Mouse (Mus musculus) heart, embryonic 15.5 days (tissue): ENCODE results near the gene 1700028P14Rik. TPM values are rescaled to one million over a fixed set of nuclear protein-coding genes. Genes with fewer than 3 reads are reported as not detected.

Experiments
- ATAC-seq: fragments of 200-750 bp; cut with Nextera tagmentation; replicated peaks from 2 replicates; pipeline ENCODE4 v1.8.0; 2017; ENCODE audit warnings: low read depth, moderate TSS enrichment; ENCODE audit not compliant: insufficient number of reproducible peaks, insufficient read depth, low FRiP score
- H3K27ac ChIP-seq: fragments of 300-500 bp; sonication (generic); 2 replicates; pipeline ENCODE4 v1.5.1; 2015; ENCODE audit warnings: mild to moderate bottlenecking, inconsistent platforms
- H3K27me3 ChIP-seq: fragments of 300-500 bp; sonication (generic); 2 replicates; pipeline ENCODE4 v1.6.1; 2015; ENCODE audit warnings: inconsistent platforms
- H3K36me3 ChIP-seq: fragments of 300-500 bp; sonication (generic); 2 replicates; pipeline ENCODE4 v1.6.1; 2015; ENCODE audit warnings: mild to moderate bottlenecking, inconsistent platforms
- H3K4me1 ChIP-seq: fragments of 300-500 bp; sonication (generic); replicated peaks from 2 replicates; pipeline ENCODE4 v1.6.1; 2015; ENCODE audit warnings: inconsistent platforms
- H3K4me2 ChIP-seq: fragments of 300-500 bp; sonication (generic); 2 replicates; pipeline ENCODE4 v1.6.1; 2015; ENCODE audit warnings: inconsistent platforms, mild to moderate bottlenecking, moderate library complexity
- H3K4me3 ChIP-seq: fragments of 300-500 bp; sonication (generic); 2 replicates; pipeline ENCODE4 v1.5.1; 2015; ENCODE audit warnings: mild to moderate bottlenecking, inconsistent platforms
- H3K9ac ChIP-seq: fragments of 300-500 bp; sonication (generic); 2 replicates; pipeline ENCODE4 v1.6.1; 2015; ENCODE audit warnings: mild to moderate bottlenecking, inconsistent platforms
- H3K9me3 ChIP-seq: fragments of 300-500 bp; sonication (generic); replicated peaks from 2 replicates; pipeline ENCODE4 v1.6.1; 2016; ENCODE audit warnings: inconsistent platforms
- WGBS: fragments of 180-500 bp; shearing (Covaris S2); methylation state at CpG from one replicate; pipeline ENCODE4 v1.1.7; 2015; ENCODE audit warnings: mixed read lengths; 5-methylcytosine and 5-hydroxymethylcytosine counted together
- polyA plus RNA-seq: library from polyadenylated mRNA; unstranded; fragments of >200 nt; fragmentation: Nextera tagmentation; extraction: Ambion mirVana; gene quantifications from 2 replicates; pipeline ENCODE4 v1.2.1, GENCODE M21; 2015

Gene 1700028P14Rik
- polyA plus RNA-seq, 1 experiment from 2014 or later: not detected

DNA sequence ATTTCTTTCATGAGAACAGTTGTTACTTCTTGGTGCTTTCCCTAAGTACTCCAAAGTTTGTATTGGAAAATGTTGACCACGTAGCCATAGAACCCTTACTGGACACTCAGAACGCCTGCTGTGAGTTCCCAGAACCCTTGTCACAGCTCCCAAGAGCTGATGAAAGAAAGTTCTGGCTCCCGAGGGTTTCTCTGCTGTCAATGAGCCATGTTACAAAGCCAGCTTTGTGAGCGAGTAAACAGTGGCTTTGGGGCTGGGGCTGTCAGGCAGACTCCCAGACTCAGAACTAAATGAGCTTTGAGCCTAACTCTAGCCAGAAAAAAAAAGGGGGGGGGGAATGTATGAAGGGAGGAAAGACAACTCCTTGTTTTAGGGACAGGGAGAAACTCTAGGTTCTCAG, 120.7 kb downstream of the 1700028P14Rik start:
- Histone ChIP-seq H3K4me3 (no peak overlapping the region), H3K36me3 (no peaks in the 10 kb centered on the region), H3K4me2 (no peak overlapping the region), H3K9ac (no peak overlapping the region), H3K27me3 (no peaks in the 10 kb centered on the region), H3K9me3 (no peaks in the 10 kb centered on the region), H3K4me1 (no peaks in the 10 kb centered on the region), H3K27ac (no peak overlapping the region)
- no peak for ATAC-seq
- WGBS: 43% methylated on average over 4 of the region's 4 CpGs

DNA sequence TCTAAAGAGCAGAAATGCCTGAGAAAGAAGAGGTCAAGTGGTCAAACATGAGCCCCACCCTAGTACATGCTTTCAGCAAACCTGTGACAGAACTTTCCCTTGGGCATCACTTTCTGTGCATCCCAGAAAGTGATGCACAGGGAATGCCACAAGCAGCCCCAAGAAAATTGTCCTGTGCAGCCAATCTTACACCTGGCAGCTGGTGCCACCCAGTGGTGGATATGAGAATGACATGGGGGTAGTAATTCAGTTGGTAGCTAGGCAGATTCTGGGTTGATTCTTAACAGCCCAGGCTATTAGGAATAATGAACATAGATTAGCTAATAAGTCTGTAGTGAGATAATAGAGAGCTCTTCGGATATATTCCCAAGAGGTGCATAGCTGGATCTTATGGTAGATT, 128.9 kb downstream of the 1700028P14Rik start:
- no peak for ATAC-seq
- H3K27me3 ChIP-seq: no peaks in the 10 kb centered on the region
- H3K9ac ChIP-seq: no peak overlapping the region
- no peak overlapping the region for H3K4me2 ChIP-seq
- H3K4me3 ChIP-seq: no peak overlapping the region
- H3K27ac ChIP-seq: no peak overlapping the region
- WGBS: 7% methylated on average over 1 of the region's 1 CpGs
- peaks cover 10% of the 10 kb centered on the region for H3K4me1 ChIP-seq
- H3K9me3 ChIP-seq: no peaks in the 10 kb centered on the region
- no peaks in the 10 kb centered on the region for H3K36me3 ChIP-seq

- no peak for ATAC-seq
- peaks cover 10% of the 10 kb centered on the region for H3K4me1 ChIP-seq
- H3K4me2 ChIP-seq: no peak overlapping the region
- no peak overlapping the region for H3K27ac ChIP-seq
- no peak overlapping the region for H3K4me3 ChIP-seq
- H3K27me3 ChIP-seq: no peaks in the 10 kb centered on the region
- H3K9me3 ChIP-seq: no peaks in the 10 kb centered on the region
- no peak overlapping the region for H3K9ac ChIP-seq
- H3K36me3 ChIP-seq: no peaks in the 10 kb centered on the region
- WGBS: 76% methylated on average over 4 of the region's 4 CpGs
Observed at GRCm38 (mm10) chr19:23521831-23522230, 130.8 kb downstream of the 1700028P14Rik start.

GRCm38 (mm10) chr19:23521071-23521470, 131.5 kb downstream of the 1700028P14Rik start:
- no peak overlapping the region for H3K4me3 ChIP-seq
- no peaks in the 10 kb centered on the region for H3K27me3 ChIP-seq
- H3K36me3 ChIP-seq: no peaks in the 10 kb centered on the region
- 64% methylated on average over 8 of the region's 8 CpGs for WGBS
- peaks cover 10% of the 10 kb centered on the region for H3K4me1 ChIP-seq
- no peak overlapping the region for H3K9ac ChIP-seq
- no peaks in the 10 kb centered on the region for H3K9me3 ChIP-seq
- peak overlapping the region; percentile 2; the same call in 1 of the 2 replicates for H3K4me2 ChIP-seq
- H3K27ac ChIP-seq: 0 out of 2 replicates have a peak overlapping the region, but pooled peaks have one; percentile 14
- no peak for ATAC-seq

DNA sequence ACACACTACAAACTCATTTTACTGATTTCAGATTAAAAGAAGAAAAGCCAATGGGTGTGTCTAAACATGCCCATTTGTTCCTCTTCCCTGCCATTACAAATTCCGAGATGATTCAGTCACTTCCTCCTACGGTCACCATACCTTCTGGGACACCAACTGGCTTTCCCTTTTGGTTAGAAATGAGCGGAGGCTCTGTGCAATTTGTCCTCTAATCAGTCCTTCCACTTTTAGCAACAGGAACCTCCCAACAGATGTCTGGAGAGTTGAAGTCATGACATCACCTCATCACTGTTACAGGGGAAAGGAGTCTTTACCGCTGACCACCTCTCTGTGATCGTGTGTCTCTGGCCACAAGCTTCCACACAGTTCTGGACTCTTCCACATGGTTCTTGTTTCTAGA, 132.0 kb downstream of the 1700028P14Rik start:
- WGBS: 22% methylated on average over 5 of the region's 5 CpGs
- no peak overlapping the region for H3K9ac ChIP-seq
- H3K9me3 ChIP-seq: no peaks in the 10 kb centered on the region
- peaks cover 10% of the 10 kb centered on the region for H3K4me1 ChIP-seq
- no peaks in the 10 kb centered on the region for H3K36me3 ChIP-seq
- no peak overlapping the region for H3K4me3 ChIP-seq
- H3K27me3 ChIP-seq: no peaks in the 10 kb centered on the region
- ATAC-seq: peak; percentile 43; the same call in 1 of the 2 replicates
- H3K4me2 ChIP-seq: peak overlapping the region; percentile 2; the same call in 1 of the 2 replicates
- H3K27ac ChIP-seq: 0 out of 2 replicates have a peak overlapping the region, but pooled peaks have one; percentile 14

DNA sequence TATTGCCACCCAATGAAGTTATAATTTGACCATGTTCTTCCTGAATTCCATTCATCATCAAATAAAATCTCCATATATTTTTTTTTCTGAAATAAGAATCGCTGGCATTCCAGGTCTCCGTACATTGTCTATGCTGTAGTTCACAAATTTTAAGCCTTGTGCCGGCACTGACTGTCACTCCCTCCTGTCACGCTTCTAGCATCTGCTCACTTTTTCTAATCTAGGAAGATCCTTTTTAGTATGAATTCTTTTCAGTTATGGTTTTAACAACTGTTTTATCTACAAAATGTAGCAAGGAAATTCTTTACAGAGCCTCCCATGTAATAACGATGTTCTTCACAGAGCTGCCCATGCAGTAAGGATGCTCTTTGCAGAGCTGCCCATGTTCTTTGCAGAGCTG, 134.1 kb downstream of the 1700028P14Rik start:
- H3K36me3 ChIP-seq: no peaks in the 10 kb centered on the region
- peaks cover 10% of the 10 kb centered on the region for H3K4me1 ChIP-seq
- H3K4me2 ChIP-seq: no peak overlapping the region
- no peaks in the 10 kb centered on the region for H3K9me3 ChIP-seq
- H3K27ac ChIP-seq: no peak overlapping the region
- H3K27me3 ChIP-seq: no peaks in the 10 kb centered on the region
- ATAC-seq: no peak
- H3K4me3 ChIP-seq: no peak overlapping the region
- 85% methylated on average over 5 of the region's 5 CpGs for WGBS
- H3K9ac ChIP-seq: no peak overlapping the region

GRCm38 (mm10) chr19:23511303-23511702, 141.3 kb downstream of the 1700028P14Rik start:
- H3K4me2 ChIP-seq: no peak overlapping the region
- no peak overlapping the region for H3K9ac ChIP-seq
- H3K9me3 ChIP-seq: no peaks in the 10 kb centered on the region
- H3K27ac ChIP-seq: no peak overlapping the region
- 46% methylated on average over 2 of the region's 2 CpGs for WGBS
- no peak for ATAC-seq
- no peaks in the 10 kb centered on the region for H3K27me3 ChIP-seq
- peaks cover 9% of the 10 kb centered on the region for H3K4me1 ChIP-seq
- no peak overlapping the region for H3K4me3 ChIP-seq
- no peaks in the 10 kb centered on the region for H3K36me3 ChIP-seq

Other genes starting within 250 kb of the 1700028P14Rik start
- 1.1 and 1.3 TPM in 2 replicates for gene Mamdc2, start 204.4 kb downstream of the 1700028P14Rik start, polyA plus RNA-seq
- gene Ptar1, start 34.6 kb upstream of the 1700028P14Rik start, polyA plus RNA-seq: 3.7 and 3.8 TPM in 2 replicates
- gene Apba1, start 106.1 kb upstream of the 1700028P14Rik start, polyA plus RNA-seq: 0.37 and 0.61 TPM in 2 replicates